8 mouse cellular contexts compared by ENCODE assay signal in genomic region chr2:12709156-12709923, GRCm38 (mm10).
DNase-seq lines count a peak whose midpoint lies in the region; ATAC-seq and TF ChIP-seq lines count a peak whose summit lies in the region.
"Had no signal": no experiment of that assay in that cellular context is flagged by ENCODE, and none has a peak within 500 bp of the region (broad histone marks: within the 10 kb centered on the region; RNA-seq: fewer than 3 reads in every experiment).

No protein-coding gene starts in this region.

- WGBS in forebrain, postnatal 0 days = 22% methylated on average over 16 of the region's 16 CpGs
- 48% methylated on average over 16 of the region's 16 CpGs for WGBS in hindbrain, embryonic 10.5 days
- WGBS in lung, embryonic 15.5 days = 11% methylated on average over 16 of the region's 16 CpGs

- TF ChIP-seq CTCF in Patski (IDR thresholded peaks at IDR 0.05) = peak; percentile 81
- peak; percentile 82 for TF ChIP-seq CTCF in forebrain, postnatal 0 days (IDR thresholded peaks at IDR 0.05; ENCODE audit: low read depth)

- H3K36me3 ChIP-seq in forebrain, postnatal 0 days (ENCODE audit: insufficient read depth) = no peaks in the 10 kb centered on the region
- no peaks in the 10 kb centered on the region for H3K36me3 ChIP-seq in hindbrain, embryonic 10.5 days
- H3K36me3 ChIP-seq in lung, embryonic 15.5 days = no peaks in the 10 kb centered on the region
- H3K36me3 ChIP-seq: neural tube, embryonic 12.5 days had no signal

- H3K9ac ChIP-seq in forebrain, postnatal 0 days = no peak overlapping the region
- no peak overlapping the region for H3K9ac ChIP-seq in lung, embryonic 15.5 days
- H3K9ac ChIP-seq: neural tube, embryonic 12.5 days had no signal

- no peaks in the 10 kb centered on the region for H3K9me3 ChIP-seq in forebrain, postnatal 0 days (ENCODE audit: low read length)
- no peaks in the 10 kb centered on the region for H3K9me3 ChIP-seq in hindbrain, embryonic 10.5 days
- H3K9me3 ChIP-seq in lung, embryonic 15.5 days = no peaks in the 10 kb centered on the region
- H3K9me3 ChIP-seq: neural tube, embryonic 12.5 days had no signal

- in situ Hi-C loops in Patski (cut with MboI; ENCODE audit: low pct_unique_long_range_greater_than_20kb) = no loop called here

- ATAC-seq in Patski = peak; percentile 89
- ATAC-seq in forebrain, postnatal 0 days = peak; percentile 83
- ATAC-seq in lung, embryonic 15.5 days (ENCODE audit: borderline replicate concordance, extremely low read depth, low FRiP score, low TSS enrichment) = 0 out of 2 replicates have a peak, but pooled peaks have one; percentile 49

- peak overlapping the region; percentile 42 for H3K4me2 ChIP-seq in forebrain, postnatal 0 days (ENCODE audit: low read depth)
- peak overlapping the region; percentile 33 for H3K4me2 ChIP-seq in lung, embryonic 15.5 days
- H3K4me2 ChIP-seq: neural tube, embryonic 12.5 days had no signal

- H3K27me3 ChIP-seq in Patski = peaks cover 20% of the 10 kb centered on the region
- no peaks in the 10 kb centered on the region for H3K27me3 ChIP-seq in forebrain, postnatal 0 days (ENCODE audit: insufficient read depth, low read length)
- no peaks in the 10 kb centered on the region for H3K27me3 ChIP-seq in hindbrain, embryonic 10.5 days (ENCODE audit: insufficient read depth, poor library complexity, severe bottlenecking)
- no peaks in the 10 kb centered on the region; the same call in 1 of the 2 replicates for H3K27me3 ChIP-seq in lung, embryonic 15.5 days
- H3K27me3 ChIP-seq: neural tube, embryonic 12.5 days had no signal

- H3K4me1 ChIP-seq in forebrain, postnatal 0 days (ENCODE audit: insufficient read depth) = peaks cover 7% of the 10 kb centered on the region; the same call in 1 of the 2 replicates
- H3K4me1 ChIP-seq in hindbrain, embryonic 10.5 days (replicated peaks) = peaks cover 3% of the 10 kb centered on the region; the same call in 1 of the 2 replicates
- peaks cover 6% of the 10 kb centered on the region for H3K4me1 ChIP-seq in lung, embryonic 15.5 days
- H3K4me1 ChIP-seq: neural tube, embryonic 12.5 days had no signal

- H3K27ac ChIP-seq in forebrain, postnatal 0 days (ENCODE audit: low read depth, low read length) = no peak overlapping the region
- H3K27ac ChIP-seq in hindbrain, embryonic 10.5 days = peak overlapping the region; percentile 40; the same call in 1 of the 2 replicates
- H3K27ac ChIP-seq in lung, embryonic 15.5 days = no peak overlapping the region
- H3K27ac ChIP-seq: neural tube, embryonic 12.5 days had no signal

- H3K4me3 ChIP-seq in forebrain, postnatal 0 days (ENCODE audit: low read depth, low read length) = 0 out of 2 replicates have a peak overlapping the region, but pooled peaks have one; percentile 13
- peak overlapping the region; percentile 13; the same call in 1 of the 2 replicates for H3K4me3 ChIP-seq in hindbrain, embryonic 10.5 days
- H3K4me3 ChIP-seq in lung, embryonic 15.5 days = no peak overlapping the region
- H3K4me3 ChIP-seq: neural tube, embryonic 12.5 days had no signal

- CTCF ChIA-PET in Patski (lab: Charles Lee) = interaction anchor here (1.0 to 1.3 kb wide), 3 partner anchors 9 to 537 kb away, joined by 3 to 5 read pairs (median 4); no protein-coding TSS in a partner anchor

- POLR2A ChIA-PET in Patski (lab: Charles Lee) = no interaction called here

- peak; percentile 25 for DNase-seq in Patski (ENCODE audit: low read depth, low spot score)
- DNase-seq in cerebellum, adult 11-12 months = peak; percentile 11
- DNase-seq in forebrain, postnatal 0 days = peak; percentile 83
- peak; percentile 48 for DNase-seq in hindbrain, embryonic 10.5 days (ENCODE audit: low spot score)
- peak; percentile 58 to 59 for DNase-seq in layer of hippocampus, adult 8-10 months (ENCODE audit: low spot score in 2 of 2)
- DNase-seq in retina, postnatal 7 days (ENCODE audit: low read depth, low spot score) = peak; percentile 57

Comparison
In these comparisons a context has a peak if more than half of its experiments do, and no peak if none do; other contexts are left out.
1. DNase-seq: peak in every context shown above with its lines; median percentile 83 in forebrain, postnatal 0 days; 58 in layer of hippocampus, adult 8-10 months; 57 in retina, postnatal 7 days; 48 in hindbrain, embryonic 10.5 days; 25 in Patski; 11 in cerebellum, adult 11-12 months.